Mouse (Mus musculus): Measurements from ENCODE around the gene Sec24d. TPM values are rescaled to one million over a fixed set of nuclear protein-coding genes. Genes with fewer than 3 reads are reported as not detected.

The Sec24d gene
- total RNA-seq, 4 experiments from 2014 or later = 70.8 to 195 (median 124) TPM

- no peak for DNase-seq
Measured at GRCm38 (mm10) chr3:123298283-123298682, 31.0 kb downstream of the Sec24d start.

GRCm38 (mm10) chr3:123301521-123301920 lies 34.3 kb downstream of the Sec24d start:
- peak; percentile 32 for DNase-seq

- no peak for DNase-seq
Measured at GRCm38 (mm10) chr3:123305611-123306010, 38.4 kb downstream of the Sec24d start.

GRCm38 (mm10) chr3:123307446-123307845 lies 40.2 kb downstream of the Sec24d start:
- peak; percentile 51 for DNase-seq

- no peak for DNase-seq
Measured at GRCm38 (mm10) chr3:123309141-123309540, 41.9 kb downstream of the Sec24d start.

GRCm38 (mm10) chr3:123312477-123313062 lies 45.3 kb downstream of the Sec24d start:
- DNase-seq = no peak

GRCm38 (mm10) chr3:123313477-123313876 lies 46.2 kb downstream of the Sec24d start:
- DNase-seq = no peak

GRCm38 (mm10) chr3:123313920-123314614 lies 46.8 kb downstream of the Sec24d start:
- no peak for DNase-seq

GRCm38 (mm10) chr3:123316066-123316465 lies 48.8 kb downstream of the Sec24d start:
- DNase-seq = no peak

- no peak for DNase-seq
Measured at GRCm38 (mm10) chr3:123317081-123317480, 49.8 kb downstream of the Sec24d start.

GRCm38 (mm10) chr3:123320341-123320740 lies 53.1 kb downstream of the Sec24d start:
- no peak for DNase-seq

- DNase-seq = peak; percentile 20
Measured at GRCm38 (mm10) chr3:123321612-123322011, 54.4 kb downstream of the Sec24d start.

GRCm38 (mm10) chr3:123322147-123322546 lies 54.9 kb downstream of the Sec24d start:
- no peak for DNase-seq

GRCm38 (mm10) chr3:123324326-123324725 lies 57.1 kb downstream of the Sec24d start:
- DNase-seq = no peak

- DNase-seq = peak; percentile 69
Measured at GRCm38 (mm10) chr3:123329251-123329650, 62.0 kb downstream of the Sec24d start.

- no peak for DNase-seq
Measured at GRCm38 (mm10) chr3:123330221-123330620, 63.0 kb downstream of the Sec24d start.

- DNase-seq = no peak
Measured at GRCm38 (mm10) chr3:123332330-123333054, 65.2 kb downstream of the Sec24d start.

- no peak for DNase-seq
Measured at GRCm38 (mm10) chr3:123333055-123333424, 65.8 kb downstream of the Sec24d start.

GRCm38 (mm10) chr3:123334947-123335346 lies 67.7 kb downstream of the Sec24d start:
- DNase-seq = no peak

- peak; percentile 25 for DNase-seq
Measured at GRCm38 (mm10) chr3:123335480-123335879, 68.2 kb downstream of the Sec24d start.

- DNase-seq = no peak
Measured at GRCm38 (mm10) chr3:123336455-123336854, 69.2 kb downstream of the Sec24d start.

GRCm38 (mm10) chr3:123336951-123337350 lies 69.7 kb downstream of the Sec24d start:
- DNase-seq = no peak

GRCm38 (mm10) chr3:123337853-123338252 lies 70.6 kb downstream of the Sec24d start:
- DNase-seq = no peak

Data from adrenal gland, adult 8-10 months (tissue).